Mouse (Mus musculus) naive thymus-derived CD4-positive, alpha-beta T cell, adult 5 months (primary cell): Measurements from ENCODE around the gene Spef1. TPM values are rescaled to one million over a fixed set of nuclear protein-coding genes. Genes with fewer than 3 reads are reported as not detected.

Experiments used
- polyA plus RNA-seq: library from polyadenylated mRNA; unstranded; fragments of 100-300 nt; shearing (Covaris generic); gene quantifications from one replicate; pipeline ENCODE4 v1.2.1, GENCODE M21; 2017

Spef1 gene
- polyA plus RNA-seq = not detected

DNA sequence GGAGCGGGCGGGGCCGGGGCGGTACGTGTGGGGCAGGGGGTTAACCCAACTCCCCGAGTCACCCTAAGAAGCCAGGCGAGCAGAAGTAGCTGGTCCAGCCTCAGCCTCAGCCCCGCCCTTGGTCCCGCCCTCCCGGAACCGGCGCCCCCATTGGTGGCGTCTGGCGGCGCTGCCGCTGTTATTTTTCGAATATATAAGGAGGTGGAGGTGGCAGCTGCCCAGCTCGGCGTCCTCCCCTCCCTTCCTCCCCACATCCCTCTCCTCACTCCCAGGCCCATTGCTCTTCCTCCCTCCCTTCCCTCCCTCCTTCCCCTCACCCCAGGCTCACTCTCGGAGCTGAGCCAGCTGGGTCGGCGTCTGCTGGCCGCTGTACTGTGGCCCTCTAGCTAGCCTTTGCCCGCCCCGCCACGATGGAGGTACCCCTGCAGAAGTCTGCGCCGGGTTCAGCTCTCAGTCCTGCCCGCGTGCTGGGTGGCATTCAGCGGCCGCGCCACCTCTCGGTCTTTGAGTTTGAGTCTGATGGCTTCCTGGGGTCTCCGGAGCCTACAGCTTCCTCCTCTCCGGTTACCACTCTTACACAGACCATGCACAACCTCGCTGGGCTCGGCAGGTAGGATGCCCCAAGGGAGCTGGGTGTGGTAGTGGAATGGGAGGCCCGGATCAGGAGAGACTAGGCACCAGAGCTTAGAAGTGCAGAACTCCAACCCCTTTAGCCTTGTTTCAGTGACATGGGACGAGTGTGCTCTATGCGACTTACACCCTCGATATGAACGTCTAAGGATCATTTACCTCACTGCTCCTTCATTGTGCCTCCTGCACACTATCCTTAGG, at the start of gene Spef1, which contains the start of gene Cdc25b:
TSS of gene Spef1 (minus strand) at position 512 of the 831 bp plus-strand sequence.
TSS of gene Cdc25b (plus strand) at position 179 of the 831 bp plus-strand sequence.

DNA sequence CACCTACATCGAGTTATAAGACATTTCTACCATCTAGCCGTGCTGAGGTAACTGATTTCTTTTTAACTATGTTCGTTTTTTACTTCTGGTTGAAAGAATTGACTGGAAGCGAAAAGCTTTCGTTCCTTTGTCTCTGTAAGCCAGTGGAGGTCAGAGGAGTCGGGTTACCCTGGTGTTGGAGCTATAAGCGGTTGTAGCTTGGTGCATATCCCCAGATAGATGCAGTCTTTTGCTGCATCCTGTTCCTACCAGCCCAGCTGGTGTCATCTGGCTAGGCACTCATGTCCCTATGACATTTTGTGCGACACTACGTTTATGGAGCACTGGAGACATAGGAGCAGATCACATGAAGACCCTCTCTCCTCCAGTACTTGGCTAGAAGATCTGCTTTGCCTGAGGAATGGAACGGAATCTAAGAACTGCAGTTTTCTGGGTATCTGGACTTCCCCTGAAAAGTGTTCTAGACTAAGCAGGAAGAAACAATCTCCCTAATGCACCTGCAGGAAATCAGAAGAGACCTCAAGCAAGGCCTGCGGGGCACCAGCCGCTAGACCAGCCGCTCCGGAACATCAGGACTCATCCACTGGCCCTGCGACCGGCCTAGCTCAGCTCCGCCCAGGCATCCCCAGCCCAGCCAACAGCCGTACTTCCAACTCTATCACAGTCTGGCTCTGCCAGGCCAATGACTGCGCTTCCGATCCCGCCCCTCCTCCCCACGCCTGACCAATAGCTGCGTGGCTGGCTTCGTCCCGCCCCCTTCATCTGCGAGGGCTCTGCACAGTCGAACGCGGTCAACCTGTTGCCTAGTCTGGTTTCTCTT, 46.4 kb upstream of the Spef1 start, which contains the start of gene Mavs:
TSS of gene Mavs (plus strand) at position 757 of the 820 bp plus-strand sequence.

DNA sequence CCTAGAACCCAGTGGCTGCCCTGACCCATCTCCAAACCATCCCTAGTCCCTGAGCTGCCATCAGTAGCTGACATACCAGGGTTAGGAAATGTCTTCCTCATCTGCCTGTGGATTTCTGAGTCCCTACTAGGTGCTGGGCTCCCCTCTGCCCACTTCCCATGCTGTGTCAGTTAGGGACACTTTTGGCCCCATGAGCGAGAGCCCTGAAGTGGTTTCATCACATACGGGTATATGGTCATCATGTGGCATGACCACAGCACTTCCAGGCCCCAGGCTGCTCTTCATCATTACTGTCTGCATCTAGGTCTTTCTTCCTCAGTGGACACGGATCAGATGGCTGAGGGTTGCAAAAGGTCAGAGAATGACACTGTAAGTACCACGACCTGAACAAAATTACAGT, 19.7 kb upstream of the Spef1 start, which contains the start of gene Ap5s1:
TSS of gene Ap5s1 (plus strand) at position 301 of the 400 bp plus-strand sequence.

DNA sequence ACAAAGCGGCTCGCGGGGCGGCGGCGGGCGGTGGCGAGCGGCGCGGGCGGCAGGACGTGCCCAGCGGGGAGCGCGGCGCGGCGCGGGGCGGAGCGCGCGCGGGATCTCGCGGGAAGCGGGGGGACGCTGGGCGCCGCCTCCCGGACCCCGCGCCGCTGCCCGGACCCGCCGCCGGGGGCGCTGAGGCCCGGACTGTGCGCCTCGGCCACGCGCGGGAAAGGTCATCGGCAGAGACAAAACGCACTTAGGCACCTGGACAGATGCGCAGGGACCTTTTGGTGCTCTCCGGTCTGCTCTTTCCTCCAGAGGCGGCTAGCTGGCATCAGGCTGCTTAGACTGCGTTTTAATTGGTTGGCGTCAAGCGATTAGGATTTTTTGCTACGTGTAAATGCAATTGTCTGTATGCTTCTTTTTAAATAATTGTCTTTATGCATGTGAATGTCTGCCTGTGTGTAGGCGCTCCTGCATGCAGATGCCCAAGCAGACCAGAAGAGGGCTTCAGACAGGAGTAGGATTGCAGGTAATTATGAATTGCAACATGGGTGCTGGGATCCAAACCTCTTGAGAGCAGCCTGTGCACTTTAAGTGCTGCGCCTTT, 7.0 kb downstream of the Spef1 start, which contains the start of gene Cenpb:
TSS of gene Cenpb (minus strand) at position 78 of the 598 bp plus-strand sequence.

DNA sequence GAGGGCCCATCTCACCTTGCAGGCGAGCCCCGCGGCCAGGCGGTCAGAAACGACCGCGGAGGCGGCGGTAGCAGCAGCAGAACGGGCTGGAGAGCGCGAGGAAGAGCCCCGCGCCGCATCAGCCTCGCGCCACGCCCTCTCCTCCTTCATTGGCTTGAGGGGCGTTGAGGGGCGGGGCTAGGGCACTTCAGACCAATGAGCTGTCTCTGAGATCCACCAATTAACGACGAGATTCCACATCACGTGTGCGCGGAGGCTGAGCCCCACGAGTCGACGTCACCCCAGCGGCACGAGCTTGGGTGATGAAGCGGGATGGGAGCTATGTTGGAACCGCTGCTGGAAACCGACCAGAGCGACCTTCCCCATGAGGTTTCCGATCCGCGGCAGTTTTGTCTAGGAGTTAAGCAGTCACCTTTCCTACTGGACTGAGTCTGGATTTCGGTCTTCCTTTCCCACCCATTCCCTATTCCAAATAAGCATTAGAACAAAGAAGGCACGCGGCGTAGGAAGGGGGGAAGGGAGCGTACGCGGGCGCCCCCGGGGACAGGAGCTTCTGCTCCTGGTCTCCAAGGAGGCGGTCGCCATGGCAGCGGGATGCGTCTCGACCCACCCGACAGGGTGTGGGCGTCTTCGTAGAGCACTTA, 27.0 kb downstream of the Spef1 start, which contains the start of gene 1700037H04Rik:
TSS of gene 1700037H04Rik (minus strand) at position 144 of the 644 bp plus-strand sequence.

DNA sequence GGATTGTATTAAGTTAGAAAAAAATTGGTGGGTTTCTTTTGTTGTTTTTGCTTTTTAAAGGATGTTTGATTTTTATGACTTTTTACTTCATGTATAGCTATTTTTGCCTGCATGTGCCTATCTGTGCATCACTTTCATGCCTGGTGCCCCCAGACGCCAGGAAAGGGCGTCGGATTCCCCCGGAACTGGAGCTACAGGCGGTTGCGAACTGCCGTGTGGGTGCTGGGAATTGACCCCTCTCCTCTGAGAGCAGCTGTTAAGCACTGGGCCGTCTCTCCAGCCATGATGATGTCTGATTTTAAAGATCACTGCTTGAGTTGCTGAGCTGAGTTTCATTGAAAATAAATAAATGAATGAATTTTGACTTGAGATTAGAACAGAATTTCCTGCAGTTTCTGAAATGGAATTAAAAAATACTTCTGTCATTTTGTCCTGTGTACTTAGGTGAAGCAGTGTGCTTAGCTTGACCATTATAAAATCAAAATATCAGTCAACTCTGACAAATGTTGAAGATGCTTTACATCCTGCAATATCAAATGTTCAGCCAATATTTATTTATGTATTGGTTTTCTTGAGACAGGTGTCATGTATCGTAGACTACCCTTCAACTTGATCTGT, 54.0 kb downstream of the Spef1 start, which contains the start of gene Gm11037:
TSS of gene Gm11037 (plus strand) at position 568 of the 618 bp plus-strand sequence.

DNA sequence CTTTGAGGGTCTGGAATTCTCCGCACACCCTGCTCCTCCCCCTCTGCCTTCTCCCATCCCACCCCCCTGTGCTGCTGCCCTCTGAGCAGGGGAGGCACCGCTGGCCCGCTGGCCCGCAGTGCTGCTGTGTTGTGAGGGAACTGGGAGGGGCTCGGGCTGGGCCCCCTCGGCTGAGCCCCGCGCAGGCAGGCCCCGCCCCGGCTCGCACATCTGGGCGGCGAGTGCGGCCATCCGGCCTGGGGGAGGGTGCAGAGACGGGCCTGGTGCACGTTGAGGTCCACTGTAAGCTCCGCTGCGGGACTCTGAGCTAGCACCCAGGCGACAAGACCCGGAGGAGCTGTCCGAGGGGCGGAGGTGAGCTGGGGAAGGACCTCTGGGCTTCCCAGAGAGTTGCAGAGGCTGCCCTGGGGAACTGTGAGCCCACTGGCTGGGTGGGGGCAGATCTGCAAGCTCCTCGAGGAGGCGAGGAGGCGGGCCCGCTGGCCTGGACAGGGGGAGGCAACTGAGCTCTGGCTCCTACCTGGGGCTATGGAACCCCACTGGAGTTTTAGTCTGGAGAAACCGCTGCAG, 59.8 kb downstream of the Spef1 start, which contains the start of gene Hspa12b:
TSS of gene Hspa12b (plus strand) at position 120 of the 570 bp plus-strand sequence.

Other genes with a start within 250 kb of the Spef1 start
- gene Gfra4, start 144.2 kb downstream of the Spef1 start, polyA plus RNA-seq = not detected
- gene Adam33, start 123.5 kb downstream of the Spef1 start, polyA plus RNA-seq = not detected
- 0.05 TPM for gene Siglec1, start 100.5 kb downstream of the Spef1 start, polyA plus RNA-seq
- 0.36 TPM for gene Hspa12b, start 60.0 kb downstream of the Spef1 start, polyA plus RNA-seq
- not detected for gene Gm11037, start 53.8 kb downstream of the Spef1 start, polyA plus RNA-seq
- 30.7 TPM for gene 1700037H04Rik, start 27.2 kb downstream of the Spef1 start, polyA plus RNA-seq
- 4.9 TPM for gene Cenpb, start 7.2 kb downstream of the Spef1 start, polyA plus RNA-seq
- 33.5 TPM for gene Cdc25b, start 333 bp downstream of the Spef1 start, polyA plus RNA-seq
- 11.9 TPM for gene Ap5s1, start 19.8 kb upstream of the Spef1 start, polyA plus RNA-seq
- 11.9 TPM for gene Mavs, start 46.8 kb upstream of the Spef1 start, polyA plus RNA-seq
- 98.2 TPM for gene Pank2, start 75.2 kb upstream of the Spef1 start, polyA plus RNA-seq
- gene Rnf24, start 165.6 kb upstream of the Spef1 start, polyA plus RNA-seq = 2.7 TPM